Mouse (Mus musculus): ENCODE data around the gene Frat1. TPM values are rescaled to one million over a fixed set of nuclear protein-coding genes. Genes with fewer than 3 reads are reported as not detected.

Gene Frat1
- polyA plus RNA-seq, 1 experiment from 2014 or later: 24.8 TPM

DNA sequence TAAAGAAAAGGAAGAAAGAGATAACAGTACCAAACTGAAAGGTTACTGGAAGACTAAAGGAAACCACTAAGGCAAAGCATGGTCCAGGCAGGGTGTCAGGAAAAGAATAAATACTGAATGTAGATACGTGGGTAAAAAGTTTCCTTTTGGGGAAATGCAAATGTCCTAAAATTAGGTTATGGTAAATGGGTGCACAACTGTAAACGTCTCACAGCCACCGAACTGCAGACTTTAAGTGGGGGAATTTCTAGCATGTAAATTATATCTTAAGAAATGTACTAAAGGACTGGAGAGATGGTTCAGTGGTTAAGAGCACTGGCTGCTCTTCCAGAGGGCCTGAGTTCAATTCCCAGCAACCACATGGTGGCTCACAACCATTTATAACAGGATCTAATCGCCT is 11.0 kb upstream of the Frat1 start:
- ATAC-seq (ENCODE audit: low read depth): no peak
- no peaks in the 10 kb centered on the region for H3K9me3 ChIP-seq
- no peaks in the 10 kb centered on the region for H3K4me1 ChIP-seq (replicated peaks)
- WGBS: 88% methylated on average over 4 of the region's 4 CpGs
- no peak overlapping the region for H3K4me2 ChIP-seq
- H3K36me3 ChIP-seq: no peaks in the 10 kb centered on the region
- no peak overlapping the region for H3K9ac ChIP-seq
- H3K4me3 ChIP-seq: no peak overlapping the region
- no peak overlapping the region for H3K27ac ChIP-seq (replicated peaks)
- no peaks in the 10 kb centered on the region for H3K27me3 ChIP-seq

DNA sequence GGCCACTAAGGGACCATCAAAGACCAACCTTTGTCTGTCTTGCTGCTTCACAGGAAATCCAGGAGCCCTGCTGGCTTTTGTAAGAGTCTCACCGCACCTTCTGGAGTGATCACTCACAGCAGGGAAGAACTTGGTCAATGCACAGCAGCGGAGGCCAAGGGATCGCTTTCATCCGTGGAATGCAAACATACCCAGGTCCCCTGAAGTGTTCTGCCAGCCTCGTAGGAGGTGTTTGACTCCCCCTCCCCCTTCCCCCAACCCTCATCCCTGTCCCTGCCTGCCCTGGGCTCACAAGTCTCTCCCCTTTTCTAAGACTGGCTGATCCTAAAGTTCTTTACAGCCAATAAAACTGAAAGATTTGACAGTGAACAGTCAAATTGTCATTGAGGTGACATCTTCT is 8.3 kb upstream of the Frat1 start:
- Histone ChIP-seq H3K4me1 (replicated peaks) (no peaks in the 10 kb centered on the region), H3K9me3 (no peaks in the 10 kb centered on the region), H3K9ac (no peak overlapping the region), H3K27ac (replicated peaks) (no peak overlapping the region), H3K4me3 (no peak overlapping the region), H3K36me3 (no peaks in the 10 kb centered on the region), H3K27me3 (no peaks in the 10 kb centered on the region), H3K4me2 (no peak overlapping the region)
- WGBS: 10% methylated on average over 5 of the region's 5 CpGs
- ATAC-seq (ENCODE audit: low read depth): no peak

DNA sequence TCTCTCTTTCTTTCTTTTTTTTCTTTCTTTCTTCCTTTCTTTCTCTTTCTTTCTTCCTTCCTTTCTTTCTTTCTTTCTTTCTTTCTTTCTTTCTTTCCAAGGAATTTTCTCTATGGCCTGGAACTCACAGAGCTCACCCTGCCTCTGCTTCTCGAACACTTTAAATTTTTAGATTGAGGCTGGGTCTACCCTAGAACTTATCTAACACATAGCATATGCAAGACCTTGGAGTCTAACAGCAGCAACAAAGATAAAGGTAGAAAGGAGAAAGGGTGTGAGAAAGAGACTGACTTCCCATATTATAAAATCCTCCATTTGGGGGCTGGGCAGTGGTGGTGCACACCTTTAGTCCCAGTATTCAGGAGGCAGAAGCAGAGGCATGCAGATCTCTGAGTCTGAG is 7.2 kb upstream of the Frat1 start:
- 93% methylated on average over 1 of the region's 1 CpGs for WGBS
- no peaks in the 10 kb centered on the region for H3K4me1 ChIP-seq (replicated peaks)
- H3K27me3 ChIP-seq: no peaks in the 10 kb centered on the region
- no peak overlapping the region for H3K9ac ChIP-seq
- ATAC-seq (ENCODE audit: low read depth): no peak
- H3K4me3 ChIP-seq: no peak overlapping the region
- no peaks in the 10 kb centered on the region for H3K36me3 ChIP-seq
- no peak overlapping the region for H3K27ac ChIP-seq (replicated peaks)
- no peak overlapping the region for H3K4me2 ChIP-seq
- no peaks in the 10 kb centered on the region for H3K9me3 ChIP-seq

DNA sequence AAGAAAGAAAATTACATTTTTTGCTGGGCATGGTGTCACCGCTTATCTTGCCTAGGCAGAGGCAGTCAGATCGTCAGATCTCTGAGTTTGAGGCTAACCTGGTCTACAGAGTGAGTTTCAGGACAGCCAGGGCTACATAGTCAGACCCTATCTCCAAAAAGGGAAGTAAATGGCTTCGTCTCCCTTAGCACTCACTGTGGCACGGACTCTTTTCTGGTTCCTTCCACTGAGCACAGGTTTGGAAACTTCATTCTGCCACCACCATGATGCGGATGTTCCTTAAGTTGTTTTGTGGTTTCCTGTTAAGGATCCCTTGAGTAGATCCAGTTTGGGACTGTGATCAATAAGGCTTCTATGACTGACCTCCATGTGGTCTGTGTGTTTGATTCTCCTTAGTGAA is 4.8 kb upstream of the Frat1 start:
- Histone ChIP-seq H3K27me3 (no peaks in the 10 kb centered on the region), H3K27ac (replicated peaks) (no peak overlapping the region), H3K4me1 (replicated peaks) (0 out of 2 replicates have a peak, but pooled peaks cover 5% of the 10 kb centered on the region), H3K4me3 (no peak overlapping the region), H3K9ac (no peak overlapping the region), H3K4me2 (no peak overlapping the region), H3K9me3 (no peaks in the 10 kb centered on the region), H3K36me3 (no peaks in the 10 kb centered on the region)
- 87% methylated on average over 5 of the region's 5 CpGs for WGBS
- ATAC-seq (ENCODE audit: low read depth): no peak

DNA sequence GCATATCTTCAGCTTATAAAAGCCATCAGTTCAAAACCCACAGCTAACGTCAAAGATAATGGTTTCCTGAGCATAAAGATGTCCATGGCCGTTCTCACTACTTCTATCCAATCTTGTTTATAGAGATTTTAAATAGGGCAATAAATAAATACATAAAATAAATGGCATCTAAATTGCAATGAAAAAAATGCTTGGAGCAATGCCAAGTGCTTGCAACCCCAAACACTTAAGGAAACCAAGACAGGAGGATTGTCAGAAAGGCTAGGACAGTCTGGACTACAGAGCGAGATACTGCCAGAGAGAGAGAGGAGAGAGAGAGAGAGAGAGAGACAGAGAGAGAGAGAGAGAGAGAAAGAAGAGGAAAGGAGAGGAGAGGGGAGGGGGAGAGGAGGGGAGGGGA is 3.2 kb upstream of the Frat1 start:
- H3K4me1 ChIP-seq (replicated peaks): peaks cover 15% of the 10 kb centered on the region
- no peak overlapping the region for H3K4me2 ChIP-seq
- H3K27me3 ChIP-seq: no peaks in the 10 kb centered on the region
- no peak overlapping the region for H3K9ac ChIP-seq
- H3K27ac ChIP-seq (replicated peaks): no peak overlapping the region
- no peak overlapping the region for H3K4me3 ChIP-seq
- 67% methylated on average over 3 of the region's 3 CpGs for WGBS
- H3K9me3 ChIP-seq: no peaks in the 10 kb centered on the region
- no peak for ATAC-seq (ENCODE audit: low read depth)
- no peaks in the 10 kb centered on the region for H3K36me3 ChIP-seq

GRCm38 (mm10) chr19:41828941-41829340 is 829 bp upstream of the Frat1 start:
- H3K36me3 ChIP-seq: no peaks in the 10 kb centered on the region
- no peaks in the 10 kb centered on the region for H3K9me3 ChIP-seq
- H3K27me3 ChIP-seq: peaks cover 11% of the 10 kb centered on the region; the same call in 1 of the 2 replicates
- peak overlapping the region; percentile 94 for H3K4me2 ChIP-seq
- peaks cover 38% of the 10 kb centered on the region for H3K4me1 ChIP-seq (replicated peaks)
- H3K27ac ChIP-seq (replicated peaks): peak overlapping the region; percentile 94
- no peak for ATAC-seq (ENCODE audit: low read depth)
- H3K9ac ChIP-seq: peak overlapping the region; percentile 66
- WGBS: 68% methylated on average over 3 of the region's 3 CpGs
- peak overlapping the region; percentile 82 for H3K4me3 ChIP-seq

- H3K4me3 ChIP-seq: peak overlapping the region; percentile 82
- H3K36me3 ChIP-seq: no peaks in the 10 kb centered on the region
- WGBS: under 1% methylated on average over 112 of the region's 112 CpGs
- no peaks in the 10 kb centered on the region for H3K9me3 ChIP-seq
- ATAC-seq (ENCODE audit: low read depth): peak; percentile 67
- peaks cover 11% of the 10 kb centered on the region; the same call in 1 of the 2 replicates for H3K27me3 ChIP-seq
- H3K4me2 ChIP-seq: peak overlapping the region; percentile 94
- H3K4me1 ChIP-seq (replicated peaks): peaks cover 45% of the 10 kb centered on the region
- H3K27ac ChIP-seq (replicated peaks): peak overlapping the region; percentile 94
- H3K9ac ChIP-seq: peak overlapping the region; percentile 92
Measured at GRCm38 (mm10) chr19:41830106-41831031, 599 bp downstream of the Frat1 start.

DNA sequence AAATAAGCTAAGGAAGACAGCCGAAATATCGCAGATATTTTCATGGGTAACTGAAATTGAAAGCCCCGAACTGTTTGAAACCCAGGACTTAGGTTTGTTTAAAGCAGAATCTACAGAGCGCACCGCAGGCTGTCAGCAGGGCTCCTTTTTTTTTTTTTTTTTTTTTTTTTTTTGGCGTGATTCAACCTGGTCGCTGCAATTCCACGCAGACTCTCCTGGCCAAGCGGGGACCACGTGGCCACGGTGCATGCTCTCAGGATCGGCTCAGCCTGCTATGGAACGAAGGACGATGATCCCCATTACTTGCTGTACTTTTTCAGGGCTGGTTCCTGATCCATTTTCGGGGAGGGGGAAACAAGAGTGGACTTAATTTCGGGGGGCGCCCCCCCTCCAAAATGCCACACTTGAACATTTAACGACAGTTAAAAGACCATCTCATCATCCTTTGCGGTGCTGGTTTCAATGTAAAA is 1.4 kb downstream of the Frat1 start:
- Histone ChIP-seq H3K36me3 (no peaks in the 10 kb centered on the region), H3K4me2 (peak overlapping the region; percentile 94), H3K9me3 (no peaks in the 10 kb centered on the region), H3K4me1 (replicated peaks) (peaks cover 52% of the 10 kb centered on the region), H3K9ac (peak overlapping the region; percentile 92), H3K4me3 (peak overlapping the region; percentile 82), H3K27ac (replicated peaks) (peak overlapping the region; percentile 94), H3K27me3 (peaks cover 11% of the 10 kb centered on the region; the same call in 1 of the 2 replicates)
- ATAC-seq (ENCODE audit: low read depth): no peak
- under 1% methylated on average over 19 of the region's 19 CpGs for WGBS

DNA sequence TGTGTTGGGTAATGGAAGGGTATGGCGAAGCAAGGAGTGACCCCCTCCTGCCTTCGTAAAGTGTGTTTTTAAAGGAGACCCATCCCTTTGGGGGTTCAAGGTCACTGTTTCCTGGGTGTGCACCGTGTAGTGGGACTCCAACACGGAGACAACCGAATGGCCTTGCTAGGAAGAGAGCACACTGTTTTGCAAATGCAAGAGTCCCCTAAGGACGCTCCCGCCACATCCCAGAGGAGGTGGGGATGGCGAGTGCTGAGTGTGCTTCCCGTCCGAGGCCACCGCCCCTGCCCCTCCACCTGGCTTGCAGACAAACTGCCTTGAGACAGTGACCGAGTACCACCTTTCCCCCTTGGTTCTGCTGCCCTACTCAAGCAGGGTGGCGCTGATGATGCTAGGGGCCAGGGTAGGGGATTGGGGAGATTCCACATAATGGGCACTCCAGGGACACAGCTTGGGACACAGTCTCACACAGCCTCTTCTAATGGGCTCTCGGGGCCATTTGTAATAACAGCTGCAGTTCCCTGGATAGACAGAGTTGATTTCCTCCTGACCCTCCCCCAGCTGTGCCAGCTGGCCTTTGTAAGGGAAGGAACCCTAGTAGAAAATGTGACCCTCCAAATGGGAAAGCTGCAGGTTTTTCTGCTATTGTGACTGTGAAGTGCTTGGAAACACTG is 2.1 kb downstream of the Frat1 start:
- Histone ChIP-seq H3K9me3 (no peaks in the 10 kb centered on the region), H3K27me3 (peaks cover 11% of the 10 kb centered on the region; the same call in 1 of the 2 replicates), H3K4me1 (replicated peaks) (peaks cover 52% of the 10 kb centered on the region), H3K4me2 (peak overlapping the region; percentile 94), H3K36me3 (no peaks in the 10 kb centered on the region), H3K9ac (peak overlapping the region; percentile 92), H3K27ac (replicated peaks) (peak overlapping the region; percentile 75), H3K4me3 (peak overlapping the region; percentile 82)
- 3% methylated on average over 14 of the region's 14 CpGs for WGBS
- ATAC-seq (ENCODE audit: low read depth): no peak

GRCm38 (mm10) chr19:41832501-41833201 is 2.9 kb downstream of the Frat1 start:
- Histone ChIP-seq H3K9ac (peak overlapping the region; percentile 92), H3K36me3 (no peaks in the 10 kb centered on the region), H3K27me3 (peaks cover 11% of the 10 kb centered on the region; the same call in 1 of the 2 replicates), H3K4me3 (peak overlapping the region; percentile 82), H3K9me3 (no peaks in the 10 kb centered on the region), H3K4me2 (peak overlapping the region; percentile 94), H3K4me1 (replicated peaks) (peaks cover 52% of the 10 kb centered on the region), H3K27ac (replicated peaks) (peak overlapping the region; percentile 75)
- WGBS: 62% methylated on average over 13 of the region's 13 CpGs
- ATAC-seq (ENCODE audit: low read depth): no peak

- ATAC-seq (ENCODE audit: low read depth): no peak
- peaks cover 47% of the 10 kb centered on the region for H3K4me1 ChIP-seq (replicated peaks)
- H3K27me3 ChIP-seq: peaks cover 11% of the 10 kb centered on the region; the same call in 1 of the 2 replicates
- H3K9me3 ChIP-seq: no peaks in the 10 kb centered on the region
- H3K9ac ChIP-seq: peak overlapping the region; percentile 43; the same call in 1 of the 2 replicates
- H3K4me3 ChIP-seq: no peak overlapping the region
- H3K4me2 ChIP-seq: peak overlapping the region; percentile 45; the same call in 1 of the 2 replicates
- 56% methylated on average over 6 of the region's 6 CpGs for WGBS
- no peaks in the 10 kb centered on the region for H3K36me3 ChIP-seq
- H3K27ac ChIP-seq (replicated peaks): no peak overlapping the region
Measured at GRCm38 (mm10) chr19:41835407-41835806, 5.6 kb downstream of the Frat1 start.

Measured in neural tube, embryonic 13.5 days (tissue).